Mouse (Mus musculus) small intestine, adult 2 months (tissue): ENCODE measurements around the gene Arl4c. TPM values are rescaled to one million over a fixed set of nuclear protein-coding genes. Genes with fewer than 3 reads are reported as not detected.

Experiments
- H3K27ac ChIP-seq: fragments of 200-500 bp; 2 replicates; pipeline ENCODE4 v1.5.1; 2012; ENCODE audit warnings: low read depth, low read length, control low read depth, inconsistent platforms; ENCODE audit not compliant: insufficient read depth
- H3K27me3 ChIP-seq: fragments of 200-500 bp; 2 replicates; pipeline ENCODE4 v1.6.1; 2012; ENCODE audit warnings: mild to moderate bottlenecking, moderate library complexity, low read length, inconsistent platforms; ENCODE audit not compliant: control insufficient read depth, insufficient read depth
- H3K36me3 ChIP-seq: fragments of 200-500 bp; 2 replicates; pipeline ENCODE4 v1.6.1; 2012; ENCODE audit warnings: mild to moderate bottlenecking, low read length, control low read depth, inconsistent platforms; ENCODE audit not compliant: control insufficient read depth, insufficient read depth
- H3K4me1 ChIP-seq: fragments of 200-500 bp; 2 replicates; pipeline ENCODE4 v1.6.1; 2012; ENCODE audit warnings: low read length, inconsistent platforms, mixed read lengths; ENCODE audit not compliant: control insufficient read depth, insufficient read depth, insufficient read length
- H3K4me3 ChIP-seq: fragments of 200-500 bp; 2 replicates; pipeline ENCODE4 v1.5.1; 2012; ENCODE audit warnings: low read depth, mild to moderate bottlenecking, control low read depth, inconsistent platforms, low read length, moderate library complexity
- CTCF ChIP-seq: fragments of 200-500 bp; IDR thresholded peaks from 2 replicates; pipeline ENCODE4 v1.5.1; 2012; ENCODE audit warnings: low read depth, mild to moderate bottlenecking, control low read depth, inconsistent platforms, low read length, moderate library complexity, mixed read lengths; ENCODE audit not compliant: insufficient replicate concordance, insufficient read length; ENCODE audit errors: extremely low read depth
- POLR2A ChIP-seq: fragments of 200-500 bp; IDR thresholded peaks from 2 replicates; pipeline ENCODE4 v1.6.1; 2012; ENCODE audit warnings: low read depth, mild to moderate bottlenecking, control low read depth, inconsistent platforms, low read length, moderate library complexity
- WGBS: fragments of 180-500 bp; shearing (Covaris S2); methylation state at CpG from one replicate; pipeline ENCODE4 v1.1.7; 2018; 5-methylcytosine and 5-hydroxymethylcytosine counted together
- polyA plus RNA-seq: library from polyadenylated mRNA; depleted of rRNA; stranded (reverse); fragments of >200 nt; gene quantifications from 2 replicates; pipeline ENCODE4 v1.2.3, GENCODE M21; 2012

Gene Arl4c
- polyA plus RNA-seq, 1 experiment: 6.5 TPM

- TF ChIP-seq CTCF: no peak
- no peak for TF ChIP-seq POLR2A
- H3K27ac ChIP-seq: no peak overlapping the region
- 78% methylated on average over 3 of the region's 3 CpGs for WGBS
- H3K27me3 ChIP-seq: 0 out of 2 replicates have a peak, but pooled peaks cover 2% of the 10 kb centered on the region
- H3K4me3 ChIP-seq: no peak overlapping the region
- H3K4me1 ChIP-seq: no peaks in the 10 kb centered on the region
- H3K36me3 ChIP-seq: no peaks in the 10 kb centered on the region
Measured at GRCm38 (mm10) chr1:88718563-88718962, 16.5 kb upstream of the Arl4c start.

- no peak overlapping the region for H3K4me3 ChIP-seq
- TF ChIP-seq POLR2A: no peak
- no peak for TF ChIP-seq CTCF
- 81% methylated on average over 13 of the region's 13 CpGs for WGBS
- H3K27me3 ChIP-seq: 0 out of 2 replicates have a peak, but pooled peaks cover 2% of the 10 kb centered on the region
- H3K4me1 ChIP-seq: no peaks in the 10 kb centered on the region
- H3K36me3 ChIP-seq: no peaks in the 10 kb centered on the region
- H3K27ac ChIP-seq: no peak overlapping the region
Measured at GRCm38 (mm10) chr1:88717736-88718135, 15.7 kb upstream of the Arl4c start.

GRCm38 (mm10) chr1:88712011-88712410 lies 10.0 kb upstream of the Arl4c start:
- WGBS: 84% methylated on average over 6 of the region's 6 CpGs
- no peak overlapping the region for H3K4me3 ChIP-seq
- TF ChIP-seq CTCF: no peak
- no peak for TF ChIP-seq POLR2A
- H3K4me1 ChIP-seq: no peaks in the 10 kb centered on the region
- no peaks in the 10 kb centered on the region for H3K36me3 ChIP-seq
- H3K27ac ChIP-seq: no peak overlapping the region
- H3K27me3 ChIP-seq: no peaks in the 10 kb centered on the region

GRCm38 (mm10) chr1:88708646-88709305 lies 6.8 kb upstream of the Arl4c start:
- 74% methylated on average over 9 of the region's 9 CpGs for WGBS
- Histone ChIP-seq H3K36me3 (no peaks in the 10 kb centered on the region), H3K4me3 (no peak overlapping the region), H3K27me3 (no peaks in the 10 kb centered on the region), H3K27ac (no peak overlapping the region), H3K4me1 (no peaks in the 10 kb centered on the region)
- TF ChIP-seq CTCF: no peak
- TF ChIP-seq POLR2A: no peak

- Histone ChIP-seq H3K27me3 (no peaks in the 10 kb centered on the region), H3K27ac (no peak overlapping the region), H3K4me1 (no peaks in the 10 kb centered on the region), H3K4me3 (no peak overlapping the region), H3K36me3 (no peaks in the 10 kb centered on the region)
- TF ChIP-seq POLR2A (no peak), CTCF (no peak)
- 62% methylated on average over 3 of the region's 3 CpGs for WGBS
Measured at GRCm38 (mm10) chr1:88708191-88708590, 6.2 kb upstream of the Arl4c start.

- 45% methylated on average over 6 of the region's 6 CpGs for WGBS
- Histone ChIP-seq H3K4me3 (no peak overlapping the region), H3K27me3 (no peaks in the 10 kb centered on the region), H3K36me3 (no peaks in the 10 kb centered on the region), H3K4me1 (no peaks in the 10 kb centered on the region), H3K27ac (no peak overlapping the region)
- no peak for TF ChIP-seq POLR2A
- no peak for TF ChIP-seq CTCF
Measured at GRCm38 (mm10) chr1:88707536-88707935, 5.5 kb upstream of the Arl4c start.

- Histone ChIP-seq H3K27me3 (no peaks in the 10 kb centered on the region), H3K4me1 (peaks cover 11% of the 10 kb centered on the region), H3K4me3 (no peak overlapping the region), H3K36me3 (no peaks in the 10 kb centered on the region), H3K27ac (no peak overlapping the region)
- TF ChIP-seq CTCF (peak; percentile 98), POLR2A (no peak; the same call in 1 of the 2 replicates)
- 2% methylated on average over 15 of the region's 15 CpGs for WGBS
Measured at GRCm38 (mm10) chr1:88705799-88706198, 3.8 kb upstream of the Arl4c start.

GRCm38 (mm10) chr1:88705050-88705449 lies 3.0 kb upstream of the Arl4c start:
- peaks cover 11% of the 10 kb centered on the region for H3K4me1 ChIP-seq
- 40% methylated on average over 6 of the region's 6 CpGs for WGBS
- no peaks in the 10 kb centered on the region for H3K27me3 ChIP-seq
- TF ChIP-seq CTCF (peak; percentile 16; the same call in 1 of the 2 replicates), POLR2A (no peak)
- H3K27ac ChIP-seq: no peak overlapping the region
- no peak overlapping the region for H3K4me3 ChIP-seq
- no peaks in the 10 kb centered on the region for H3K36me3 ChIP-seq
